Comparison of ENCODE assay signal across 16 mouse cellular contexts in the genomic region with DNA sequence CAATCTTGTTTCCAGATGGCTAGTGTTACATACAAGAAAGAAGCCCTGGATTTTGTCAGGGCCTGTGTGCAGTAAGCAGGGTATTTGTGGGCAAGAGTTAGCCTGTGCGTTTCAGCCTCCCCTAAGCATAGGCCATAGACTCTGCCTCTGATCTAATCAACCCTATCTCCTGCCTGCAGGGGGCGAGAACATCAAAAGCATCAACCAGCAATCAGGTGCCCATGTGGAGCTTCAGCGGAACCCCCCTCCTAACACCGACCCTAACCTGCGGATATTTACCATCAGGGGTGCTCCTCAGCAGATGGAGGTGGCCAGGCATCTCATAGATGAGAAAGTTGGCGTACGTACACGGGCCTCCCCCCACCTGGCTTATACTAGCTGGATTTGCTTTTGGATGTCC. TPM values are rescaled to one million over a fixed set of nuclear protein-coding genes. Genes with fewer than 3 reads are reported as not detected.
DNase-seq lines count a peak whose midpoint lies in the region; ATAC-seq and TF ChIP-seq lines count a peak whose summit lies in the region.
"Had no signal": no experiment of that assay in that cellular context is flagged by ENCODE, and none has a peak within 500 bp of the region (broad histone marks: within the 10 kb centered on the region; RNA-seq: fewer than 3 reads in every experiment).

No protein-coding gene starts in this region.

- H3K27ac ChIP-seq in intestine, postnatal 0 days (ENCODE audit: low read depth, low read length) = no peak overlapping the region
- no peak overlapping the region for H3K27ac ChIP-seq in intestine, embryonic 16.5 days (ENCODE audit: low read length)
- no peak overlapping the region for H3K27ac ChIP-seq in cortical plate, adult 2 months (ENCODE audit: insufficient read depth, low read length)
- H3K27ac ChIP-seq: limb, embryonic 13.5 days; stomach, embryonic 15.5 days had no signal

- TF ChIP-seq POLR2A in cortical plate, adult 2 months (IDR thresholded peaks at IDR 0.05; ENCODE audit: extremely low read depth, insufficient read depth, low read length) = no peak

- no peaks in the 10 kb centered on the region for H3K27me3 ChIP-seq in intestine, postnatal 0 days (replicated peaks; ENCODE audit: control insufficient read depth, insufficient read depth, low read length)
- H3K27me3 ChIP-seq in intestine, embryonic 16.5 days (replicated peaks; ENCODE audit: control insufficient read depth, insufficient read depth, low read length) = no peaks in the 10 kb centered on the region
- H3K27me3 ChIP-seq: limb, embryonic 13.5 days; stomach, embryonic 15.5 days had no signal

- no peak overlapping the region for H3K4me2 ChIP-seq in intestine, postnatal 0 days (replicated peaks; ENCODE audit: low read depth)
- no peak overlapping the region for H3K4me2 ChIP-seq in intestine, embryonic 16.5 days (ENCODE audit: low read depth, low read length)
- H3K4me2 ChIP-seq: limb, embryonic 13.5 days; stomach, embryonic 15.5 days had no signal

- 86% methylated on average over 8 of the region's 8 CpGs for WGBS in intestine, postnatal 0 days
- 78% methylated on average over 8 of the region's 8 CpGs for WGBS in intestine, embryonic 16.5 days

- H3K4me1 ChIP-seq in intestine, postnatal 0 days (replicated peaks; ENCODE audit: control insufficient read depth, insufficient read depth, low read length) = no peaks in the 10 kb centered on the region
- no peaks in the 10 kb centered on the region for H3K4me1 ChIP-seq in intestine, embryonic 16.5 days (ENCODE audit: control insufficient read depth, insufficient read depth, low read length)
- peaks cover 3% of the 10 kb centered on the region; the same call in 1 of the 2 replicates for H3K4me1 ChIP-seq in cortical plate, adult 2 months (ENCODE audit: control insufficient read depth, insufficient read depth, low read length)
- H3K4me1 ChIP-seq: limb, embryonic 13.5 days; stomach, embryonic 15.5 days had no signal

- no peak overlapping the region for H3K9ac ChIP-seq in intestine, postnatal 0 days (ENCODE audit: low read depth, low read length)
- no peak overlapping the region for H3K9ac ChIP-seq in intestine, embryonic 16.5 days (ENCODE audit: low read depth, low read length)
- H3K9ac ChIP-seq: limb, embryonic 13.5 days; stomach, embryonic 15.5 days had no signal

- peak; percentile 44 for TF ChIP-seq CTCF in intestine, postnatal 0 days (IDR thresholded peaks at IDR 0.05; ENCODE audit: low read depth)
- peak; percentile 21; the same call in 1 of the 2 replicates for TF ChIP-seq CTCF in cortical plate, adult 2 months (IDR thresholded peaks at IDR 0.05; ENCODE audit: extremely low read depth, insufficient read depth, low read length)

- H3K36me3 ChIP-seq in intestine, postnatal 0 days (ENCODE audit: control insufficient read depth, insufficient read depth) = peaks cover 88% of the 10 kb centered on the region
- peaks cover 37% of the 10 kb centered on the region for H3K36me3 ChIP-seq in intestine, embryonic 16.5 days (ENCODE audit: control insufficient read depth, insufficient read depth, low read length)

- DNase-seq in thymus, postnatal 4 days = peak; percentile 25
- no peak for DNase-seq in thymus, postnatal 25 days
- no peak for DNase-seq in gastrocnemius, postnatal 25 days
- DNase-seq: adrenal gland, adult 8-10 months; heart, postnatal 10 days; kidney, adult 18-20 months; right cerebral cortex, postnatal 14 days had no signal

- no peak for ATAC-seq in intestine, postnatal 0 days
- ATAC-seq in intestine, embryonic 16.5 days = no peak
- ATAC-seq in frontal cortex, adult (ENCODE audit: low TSS enrichment) = no peak
- ATAC-seq: lung, postnatal 0 days had no signal

- no peak overlapping the region for H3K4me3 ChIP-seq in intestine, postnatal 0 days (ENCODE audit: low read depth, low read length)
- H3K4me3 ChIP-seq in intestine, embryonic 16.5 days (ENCODE audit: low read length) = no peak overlapping the region
- no peak overlapping the region for H3K4me3 ChIP-seq in cortical plate, adult 2 months (ENCODE audit: insufficient read depth, low read length)
- H3K4me3 ChIP-seq: limb, embryonic 13.5 days; stomach, embryonic 15.5 days had no signal

- H3K9me3 ChIP-seq in intestine, postnatal 0 days (ENCODE audit: control insufficient read depth) = no peaks in the 10 kb centered on the region
- H3K9me3 ChIP-seq in intestine, embryonic 16.5 days (ENCODE audit: control insufficient read depth, low read length) = no peaks in the 10 kb centered on the region
- H3K9me3 ChIP-seq: limb, embryonic 13.5 days; stomach, embryonic 15.5 days had no signal

RNA-seq across cellular contexts. Expression of a gene that starts 28.4 kb away (rescaled TPM):
- not detected in 2 replicates for polyA plus RNA-seq in intestine, postnatal 0 days (2015; fragmentation: Nextera tagmentation; extraction: Ambion mirVana)
- polyA plus RNA-seq in intestine, embryonic 16.5 days (2015; fragmentation: Nextera tagmentation; extraction: Ambion mirVana) = not detected in 2 replicates
- 0.17 TPM in 2 replicates for polyA plus RNA-seq in cortical plate, adult 2 months (2012; rRNA removed)
- total RNA-seq in gastrocnemius, postnatal 25 days (2021) = not detected
- total RNA-seq: common myeloid progenitor, adult 5-6 weeks; heart, postnatal 10 days had no signal
- polyA plus RNA-seq: gonadal fat pad, adult 2 months; limb, embryonic 13.5 days; lung, postnatal 0 days; stomach, embryonic 15.5 days had no signal

RNA-seq across cellular contexts. Expression of a gene that starts 38.9 kb away (rescaled TPM):
- polyA plus RNA-seq in intestine, postnatal 0 days (2015; fragmentation: Nextera tagmentation; extraction: Ambion mirVana) = 40.8 and 46.7 TPM in 2 replicates
- 56.7 and 61.2 TPM in 2 replicates for polyA plus RNA-seq in intestine, embryonic 16.5 days (2015; fragmentation: Nextera tagmentation; extraction: Ambion mirVana)
- polyA plus RNA-seq in cortical plate, adult 2 months (2012; rRNA removed) = 35.1 and 39.2 TPM in 2 replicates
- 1 to 10 TPM; 9.2 to 9.4 TPM for total RNA-seq in gastrocnemius, postnatal 25 days (2021)

RNA-seq across cellular contexts. Expression of a gene that starts 59.1 kb away (rescaled TPM):
- polyA plus RNA-seq in intestine, postnatal 0 days (2015; fragmentation: Nextera tagmentation; extraction: Ambion mirVana) = 18.2 and 18.8 TPM in 2 replicates
- 51.3 and 64.3 TPM in 2 replicates for polyA plus RNA-seq in intestine, embryonic 16.5 days (2015; fragmentation: Nextera tagmentation; extraction: Ambion mirVana)
- polyA plus RNA-seq in cortical plate, adult 2 months (2012; rRNA removed) = 24.4 and 27.3 TPM in 2 replicates
- total RNA-seq in gastrocnemius, postnatal 25 days (2021) = 1 to 10 TPM; 6.3 to 7.2 TPM
